Mouse (Mus musculus) midbrain, embryonic 12.5 days (tissue): ENCODE data around the gene Akap7. TPM values are rescaled to one million over a fixed set of nuclear protein-coding genes. Genes with fewer than 3 reads are reported as not detected.

ENCODE experiments used
- ATAC-seq: fragments of 200-750 bp; cut with Nextera tagmentation; 2 replicates; pipeline ENCODE4 v1.8.0; 2017; ENCODE audit warnings: low read depth, moderate TSS enrichment, moderate library complexity; ENCODE audit not compliant: low FRiP score
- H3K27ac ChIP-seq: fragments of 300-500 bp; sonication (generic); replicated peaks from 2 replicates; pipeline ENCODE4 v1.5.1; 2016; ENCODE audit warnings: mild to moderate bottlenecking
- H3K27me3 ChIP-seq: fragments of 300-500 bp; sonication (generic); 2 replicates; pipeline ENCODE4 v1.6.1; 2016; ENCODE audit warnings: mild to moderate bottlenecking
- H3K36me3 ChIP-seq: fragments of 300-500 bp; sonication (generic); 2 replicates; pipeline ENCODE4 v1.6.1; 2016
- H3K4me1 ChIP-seq: fragments of 300-500 bp; sonication (generic); 2 replicates; pipeline ENCODE4 v1.6.1; 2016
- H3K4me2 ChIP-seq: fragments of 300-500 bp; sonication (generic); replicated peaks from 2 replicates; pipeline ENCODE4 v1.6.1; 2016; ENCODE audit warnings: mild to moderate bottlenecking, moderate library complexity
- H3K4me3 ChIP-seq: fragments of 300-500 bp; sonication (generic); 2 replicates; pipeline ENCODE4 v1.5.1; 2016; ENCODE audit warnings: mild to moderate bottlenecking
- H3K9ac ChIP-seq: fragments of 300-500 bp; sonication (generic); replicated peaks from 2 replicates; pipeline ENCODE4 v1.6.1; 2016; ENCODE audit warnings: mild to moderate bottlenecking, moderate library complexity
- H3K9me3 ChIP-seq: fragments of 300-500 bp; sonication (generic); 2 replicates; pipeline ENCODE4 v1.6.1; 2016; ENCODE audit warnings: mild to moderate bottlenecking
- WGBS: fragments of 180-500 bp; shearing (Covaris S2); methylation state at CpG from one replicate; pipeline ENCODE4 v1.1.7; 2016; 5-methylcytosine and 5-hydroxymethylcytosine counted together
- polyA plus RNA-seq: library from polyadenylated mRNA; unstranded; fragments of >200 nt; fragmentation: Nextera tagmentation; extraction: Ambion mirVana; gene quantifications from 2 replicates; pipeline ENCODE4 v1.2.1, GENCODE M21; 2016

Gene Akap7
- polyA plus RNA-seq, 1 experiment from 2014 or later = 23.0 TPM

- Histone ChIP-seq H3K9ac (no peak overlapping the region), H3K4me3 (no peak overlapping the region), H3K9me3 (no peaks in the 10 kb centered on the region), H3K36me3 (no peaks in the 10 kb centered on the region), H3K4me1 (0 out of 2 replicates have a peak, but pooled peaks cover 9% of the 10 kb centered on the region), H3K27me3 (no peaks in the 10 kb centered on the region), H3K27ac (no peak overlapping the region), H3K4me2 (no peak overlapping the region)
- 73% methylated on average over 18 of the region's 18 CpGs for WGBS
- ATAC-seq = peak; percentile 76
Measured at GRCm38 (mm10) chr10:25144787-25145761, 162.6 kb downstream of the Akap7 start.

GRCm38 (mm10) chr10:25141781-25142180 lies 165.9 kb downstream of the Akap7 start:
- no peak for ATAC-seq
- no peak overlapping the region for H3K4me2 ChIP-seq

GRCm38 (mm10) chr10:25140155-25140755 lies 167.4 kb downstream of the Akap7 start:
- Histone ChIP-seq H3K4me3 (no peak overlapping the region), H3K4me1 (0 out of 2 replicates have a peak, but pooled peaks cover 12% of the 10 kb centered on the region), H3K27ac (no peak overlapping the region), H3K27me3 (no peaks in the 10 kb centered on the region), H3K9me3 (peaks cover 5% of the 10 kb centered on the region; the same call in 1 of the 2 replicates), H3K36me3 (no peaks in the 10 kb centered on the region), H3K9ac (no peak overlapping the region), H3K4me2 (peak overlapping the region; percentile 7; the same call in 1 of the 2 replicates)
- ATAC-seq = peak; percentile 94
- 17% methylated on average over 12 of the region's 14 CpGs for WGBS

More at GRCm38 (mm10) chr10:25141781-25142180, 165.9 kb downstream of the Akap7 start:
- Histone ChIP-seq H3K36me3 (no peaks in the 10 kb centered on the region), H3K9me3 (peaks cover 5% of the 10 kb centered on the region; the same call in 1 of the 2 replicates), H3K27ac (no peak overlapping the region), H3K4me3 (no peak overlapping the region), H3K27me3 (no peaks in the 10 kb centered on the region), H3K9ac (no peak overlapping the region), H3K4me1 (0 out of 2 replicates have a peak, but pooled peaks cover 12% of the 10 kb centered on the region)
- 91% methylated on average over 1 of the region's 1 CpGs for WGBS

DNA sequence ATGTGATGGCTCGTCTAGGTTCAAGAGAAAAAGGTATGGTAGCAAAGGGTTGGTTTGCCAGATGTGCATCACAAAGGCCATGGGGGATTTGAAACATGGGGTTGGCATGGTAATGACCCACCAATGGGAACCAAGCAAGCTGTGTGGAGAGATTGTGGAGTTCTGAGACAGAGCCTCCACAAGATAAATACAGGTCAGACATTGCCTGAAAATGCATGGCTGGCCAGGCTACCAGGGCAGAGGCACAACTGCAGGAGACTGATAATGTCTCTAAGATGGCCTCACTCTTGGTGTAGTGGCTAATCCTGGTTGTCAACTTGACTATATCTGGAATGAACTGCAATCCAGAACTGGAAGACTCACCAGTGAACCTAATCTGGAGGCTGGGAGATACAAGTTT lies 174.1 kb downstream of the Akap7 start:
- Histone ChIP-seq H3K9ac (no peak overlapping the region), H3K27ac (no peak overlapping the region), H3K27me3 (no peaks in the 10 kb centered on the region), H3K4me3 (no peak overlapping the region), H3K4me1 (no peaks in the 10 kb centered on the region), H3K9me3 (no peaks in the 10 kb centered on the region), H3K4me2 (no peak overlapping the region), H3K36me3 (no peaks in the 10 kb centered on the region)
- no peak for ATAC-seq
- 78% methylated on average over 1 of the region's 1 CpGs for WGBS

GRCm38 (mm10) chr10:25128455-25128863 lies 179.2 kb downstream of the Akap7 start:
- no peaks in the 10 kb centered on the region for H3K9me3 ChIP-seq
- no peak overlapping the region for H3K9ac ChIP-seq
- ATAC-seq = no peak
- H3K27ac ChIP-seq = no peak overlapping the region
- no peak overlapping the region for H3K4me2 ChIP-seq
- H3K36me3 ChIP-seq = no peaks in the 10 kb centered on the region
- no peak overlapping the region for H3K4me3 ChIP-seq
- no peaks in the 10 kb centered on the region for H3K27me3 ChIP-seq
- WGBS = 78% methylated on average over 5 of the region's 5 CpGs
- no peaks in the 10 kb centered on the region for H3K4me1 ChIP-seq

DNA sequence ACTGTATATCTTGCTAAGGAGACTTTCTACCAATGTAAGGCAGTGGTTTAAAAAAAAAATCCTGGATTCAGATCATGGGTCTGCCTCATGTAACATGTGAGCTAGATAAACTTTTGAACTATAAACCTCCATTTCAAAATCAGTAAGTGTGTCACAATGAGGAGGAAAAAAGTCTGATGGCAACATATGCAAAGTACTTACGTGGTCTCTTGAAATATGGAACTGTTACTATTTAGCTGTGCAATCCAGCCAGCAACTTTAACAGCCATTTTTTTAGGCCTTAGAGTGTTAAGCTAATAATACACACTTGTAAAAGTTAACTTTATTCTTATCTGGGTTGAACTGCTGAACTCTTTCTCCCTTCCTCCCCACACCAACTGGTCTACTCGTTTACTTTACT lies 181.6 kb downstream of the Akap7 start:
- WGBS = 92% methylated on average over 2 of the region's 2 CpGs
- Histone ChIP-seq H3K4me1 (no peaks in the 10 kb centered on the region), H3K9ac (no peak overlapping the region), H3K4me2 (no peak overlapping the region), H3K27me3 (no peaks in the 10 kb centered on the region), H3K27ac (no peak overlapping the region), H3K36me3 (no peaks in the 10 kb centered on the region), H3K4me3 (no peak overlapping the region), H3K9me3 (no peaks in the 10 kb centered on the region)
- no peak for ATAC-seq

DNA sequence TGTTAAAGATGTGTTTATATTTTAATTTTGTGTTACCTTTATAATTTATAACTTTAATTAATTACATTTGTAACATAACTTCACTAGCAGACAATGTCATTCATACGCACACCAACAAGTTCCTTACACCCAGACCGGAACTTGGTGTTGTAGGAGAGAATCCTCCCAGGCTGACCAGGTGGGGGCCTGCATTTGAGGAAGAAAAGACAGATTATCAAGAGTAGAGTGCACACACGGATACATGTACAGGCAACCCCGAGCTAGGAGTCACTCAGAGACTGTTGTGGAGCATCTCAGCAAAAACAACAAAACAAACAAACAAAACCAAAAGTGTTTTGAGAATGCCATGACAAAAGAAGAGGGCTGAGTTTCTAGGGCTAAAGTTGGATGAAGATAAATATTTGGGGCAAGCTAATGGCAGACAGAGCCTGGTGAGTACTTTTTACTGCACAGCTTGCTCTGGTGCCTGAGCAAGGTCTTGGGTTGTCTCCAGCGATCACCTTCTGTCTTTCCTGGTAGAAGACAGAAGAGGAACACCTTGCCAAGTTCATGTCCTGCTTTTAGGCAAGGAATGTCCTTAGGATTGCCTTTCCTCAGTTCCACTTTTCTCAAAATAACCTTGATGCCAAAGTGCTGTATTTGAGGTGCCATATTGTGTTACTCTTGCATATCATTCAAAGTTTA lies 186.7 kb downstream of the Akap7 start:
- Histone ChIP-seq H3K4me2 (no peak overlapping the region), H3K9ac (no peak overlapping the region), H3K4me1 (no peaks in the 10 kb centered on the region), H3K4me3 (no peak overlapping the region), H3K36me3 (no peaks in the 10 kb centered on the region), H3K27me3 (no peaks in the 10 kb centered on the region), H3K27ac (no peak overlapping the region), H3K9me3 (no peaks in the 10 kb centered on the region)
- 91% methylated on average over 5 of the region's 5 CpGs for WGBS
- no peak for ATAC-seq

Other genes starting within 250 kb of the Akap7 start
- 37.7 and 40.5 TPM in 2 replicates for gene Epb41l2, start 51.9 kb upstream of the Akap7 start, polyA plus RNA-seq
- gene Smlr1, start 228.4 kb upstream of the Akap7 start, polyA plus RNA-seq = not detected in 2 replicates